Mouse (Mus musculus) monocyte, adult 5-6 weeks (primary cell): Measurements from ENCODE around the gene Slc41a1. TPM values are rescaled to one million over a fixed set of nuclear protein-coding genes. Genes with fewer than 3 reads are reported as not detected.
"Not testable (repeated sequence)": the region's sequence is repeated elsewhere in the genome, so short reads cannot be mapped to it uniquely, and the experiment has no call there.

Experiments
- ATAC-seq: fragments of 153-309, 156-312 bp; replicated peaks from 2 replicates; pipeline ENCODE4 v1.8.0; 2017; ENCODE audit warnings: mild to moderate bottlenecking; ENCODE audit not compliant: low TSS enrichment, insufficient number of reproducible peaks, severe bottlenecking, poor library complexity, low FRiP score
- total RNA-seq: library from RNA; stranded (forward); fragments of 200-1000, 200-491, 200-594 nt; gene quantifications from 3 replicates; pipeline ENCODE4 v1.2.3, GENCODE M21; 2017

The Slc41a1 gene
- 8.2 to 13.5 TPM (median 11.8 TPM) in 3 replicates for total RNA-seq

- ATAC-seq: 0 out of 2 replicates have a peak, but pooled peaks have one; percentile 8
These were observed at the start of gene Slc41a1 for GRCm38 (mm10) chr1:131827207-131827786. Gene Slc41a1 (plus strand): TSS chr1:131827493.

- no peak for ATAC-seq
These were observed 32.7 kb upstream of the Slc41a1 start for GRCm38 (mm10) chr1:131794591-131794990.

GRCm38 (mm10) chr1:131795171-131795570 lies 32.1 kb upstream of the Slc41a1 start:
- ATAC-seq: no peak

- no peak for ATAC-seq
These were observed 29.9 kb upstream of the Slc41a1 start, which contains the start of gene Pm20d1 for GRCm38 (mm10) chr1:131797202-131797909. Gene Pm20d1 (plus strand): TSS chr1:131797381.

GRCm38 (mm10) chr1:131800001-131800400 lies 27.3 kb upstream of the Slc41a1 start:
- ATAC-seq: no peak

- no peak for ATAC-seq
These were observed 26.2 kb upstream of the Slc41a1 start for GRCm38 (mm10) chr1:131801071-131801470.

GRCm38 (mm10) chr1:131802652-131803051 lies 24.6 kb upstream of the Slc41a1 start:
- no peak for ATAC-seq

GRCm38 (mm10) chr1:131804166-131804565 lies 23.1 kb upstream of the Slc41a1 start:
- no peak for ATAC-seq

- ATAC-seq: no peak
These were observed 18.3 kb upstream of the Slc41a1 start for GRCm38 (mm10) chr1:131808986-131809385.

- no peak for ATAC-seq
These were observed 17.6 kb upstream of the Slc41a1 start for GRCm38 (mm10) chr1:131809651-131810050.

- no peak for ATAC-seq
These were observed 15.9 kb upstream of the Slc41a1 start for GRCm38 (mm10) chr1:131811393-131811792.

- no peak for ATAC-seq
These were observed 15.3 kb upstream of the Slc41a1 start for GRCm38 (mm10) chr1:131812006-131812405.

- no peak for ATAC-seq
These were observed 14.5 kb upstream of the Slc41a1 start for GRCm38 (mm10) chr1:131812631-131813295.

GRCm38 (mm10) chr1:131813731-131814130 lies 13.6 kb upstream of the Slc41a1 start:
- ATAC-seq: no peak

GRCm38 (mm10) chr1:131814191-131814590 lies 13.1 kb upstream of the Slc41a1 start:
- ATAC-seq: no peak

GRCm38 (mm10) chr1:131816886-131817285 lies 10.4 kb upstream of the Slc41a1 start:
- ATAC-seq: no peak

GRCm38 (mm10) chr1:131820353-131820752 lies 6.9 kb upstream of the Slc41a1 start:
- not testable (repeated sequence) for ATAC-seq

- ATAC-seq: no peak
These were observed 6.4 kb upstream of the Slc41a1 start for GRCm38 (mm10) chr1:131820887-131821328.

GRCm38 (mm10) chr1:131822292-131822691 lies 5.0 kb upstream of the Slc41a1 start:
- no peak for ATAC-seq
